Mouse (Mus musculus) left cerebral cortex, adult 9 months (tissue): ENCODE data around the gene Slit3.

ENCODE experiments used
- DNase-seq, 2 experiments: peaks; one replicate each; pipeline ENCODE4 v3.0.0; 2022; ENCODE audit warnings: low spot score in 2 of 2

Slit3 gene

DNA sequence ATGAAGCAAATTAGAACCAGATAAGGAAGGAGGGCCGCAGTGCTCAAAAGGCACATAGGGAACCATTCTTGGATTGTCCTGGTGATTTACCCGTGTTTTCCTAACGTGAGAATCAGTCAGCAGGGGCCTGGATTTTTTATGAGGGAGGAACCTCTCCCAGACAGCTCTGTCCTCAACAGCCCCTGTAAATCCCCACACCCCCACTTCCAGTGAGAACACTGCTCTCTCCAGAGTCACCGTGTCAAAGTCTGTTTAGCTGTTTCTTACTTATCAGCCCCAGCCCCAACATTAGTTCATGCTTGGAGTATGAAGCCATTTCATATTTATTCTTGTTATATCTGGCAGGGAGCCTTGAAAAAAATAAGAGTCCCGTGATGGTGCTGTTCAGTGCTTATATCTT is 272.8 kb downstream of the Slit3 start:
- no peak for DNase-seq

GRCm38 (mm10) chr11:35395376-35395775 is 274.4 kb downstream of the Slit3 start:
- no peak for DNase-seq

DNA sequence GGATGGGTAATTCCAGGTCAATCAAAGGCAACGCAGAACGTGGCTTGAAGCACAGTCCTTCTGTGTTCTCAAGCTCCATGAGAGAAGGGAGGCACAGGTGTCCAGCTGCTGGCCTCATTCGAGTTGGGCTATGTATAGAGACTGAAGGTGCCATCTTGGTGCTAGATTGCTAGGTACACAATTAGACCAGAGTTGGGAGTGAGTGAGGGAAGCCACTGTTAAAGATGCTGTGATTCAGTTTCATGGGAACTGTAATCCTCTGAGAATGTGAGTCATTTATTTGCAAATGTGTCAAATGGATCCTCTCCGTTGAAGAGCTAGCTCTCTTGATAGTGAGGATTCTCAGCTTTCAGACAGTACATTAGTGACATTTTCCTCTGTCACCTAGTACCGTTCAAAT is 277.3 kb downstream of the Slit3 start:
- DNase-seq = no peak

GRCm38 (mm10) chr11:35403516-35403915 is 282.5 kb downstream of the Slit3 start:
- DNase-seq = no peak

GRCm38 (mm10) chr11:35406045-35406444 is 285.0 kb downstream of the Slit3 start:
- DNase-seq = no peak

GRCm38 (mm10) chr11:35406522-35406921 is 285.5 kb downstream of the Slit3 start:
- DNase-seq = no peak

DNA sequence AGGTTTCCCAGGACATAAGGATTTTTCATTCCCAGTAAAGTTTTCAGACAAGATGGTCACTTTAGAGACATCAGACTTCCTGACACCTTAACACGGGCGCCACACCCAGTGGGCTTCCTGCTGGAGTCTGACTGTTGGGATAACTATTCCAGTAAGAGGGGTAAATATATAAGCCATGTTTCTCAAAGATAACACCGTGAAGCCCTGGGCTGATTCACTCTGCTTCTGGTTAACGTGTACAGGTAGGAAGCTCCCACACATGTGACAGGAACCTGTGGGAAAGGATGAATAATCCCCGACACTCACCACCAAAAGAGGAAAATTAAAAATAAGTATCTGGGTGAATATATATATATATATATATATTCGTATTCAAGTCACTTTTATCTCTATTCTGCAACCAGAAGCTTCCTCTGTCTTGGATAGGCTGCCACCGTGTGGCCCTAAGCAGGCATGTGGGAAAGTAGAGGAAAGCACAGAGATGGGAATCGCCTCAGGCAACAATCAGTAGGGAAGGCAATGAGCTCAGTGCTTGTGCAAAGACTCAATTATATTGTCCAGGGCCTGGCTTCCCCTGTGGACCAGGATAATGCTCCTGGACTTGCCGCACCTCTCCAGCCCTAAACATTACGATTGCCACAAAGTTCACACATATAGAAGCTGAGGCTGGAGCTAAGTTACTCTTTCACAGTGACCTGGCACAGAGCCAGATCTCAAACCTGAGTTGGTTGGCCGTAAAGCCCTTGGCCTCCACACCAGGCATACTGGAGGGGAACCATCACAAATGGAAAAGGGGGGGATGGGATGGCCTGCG is 286.5 kb downstream of the Slit3 start:
- peak; percentile 50 to 86 for DNase-seq

- no peak for DNase-seq
Observed at GRCm38 (mm10) chr11:35410431-35410830, 289.4 kb downstream of the Slit3 start.

- DNase-seq = peak in 1 of 2 experiments; percentile 30
Observed at GRCm38 (mm10) chr11:35415768-35416401, 294.9 kb downstream of the Slit3 start.

DNA sequence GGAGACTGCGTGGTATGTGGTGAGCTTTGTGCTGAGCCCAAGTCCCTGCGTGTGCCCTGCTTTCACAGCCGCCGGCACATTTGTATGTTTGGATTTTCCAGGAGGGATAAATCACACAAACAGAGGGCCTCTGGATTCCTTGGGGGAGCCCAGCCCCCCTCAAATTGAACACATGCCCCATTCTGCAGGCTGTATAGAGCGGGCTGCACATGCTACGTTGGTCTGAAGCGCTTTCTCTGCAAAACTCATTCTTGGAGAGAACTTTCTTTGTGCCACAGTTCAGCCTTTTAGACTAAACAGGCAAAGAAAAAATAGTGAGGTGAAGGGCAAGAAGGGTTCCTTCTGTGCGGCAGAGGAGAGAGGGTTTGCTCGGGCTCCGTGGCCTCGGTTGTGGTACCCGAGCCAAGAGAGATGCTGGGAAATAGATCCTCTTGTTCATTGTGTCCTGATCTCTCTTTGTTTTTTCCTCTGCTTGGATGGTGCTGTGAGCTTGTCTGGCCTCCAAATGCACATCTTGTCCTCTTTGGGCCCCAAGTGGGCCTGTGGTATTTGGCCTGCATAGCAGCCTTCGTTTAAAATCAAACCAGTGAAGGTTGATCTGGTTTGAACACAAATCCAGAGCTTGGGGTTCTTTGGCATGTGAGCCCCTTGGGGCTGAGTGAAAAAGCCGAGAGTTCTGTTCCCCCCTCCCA is 295.5 kb downstream of the Slit3 start:
- no peak for DNase-seq

DNA sequence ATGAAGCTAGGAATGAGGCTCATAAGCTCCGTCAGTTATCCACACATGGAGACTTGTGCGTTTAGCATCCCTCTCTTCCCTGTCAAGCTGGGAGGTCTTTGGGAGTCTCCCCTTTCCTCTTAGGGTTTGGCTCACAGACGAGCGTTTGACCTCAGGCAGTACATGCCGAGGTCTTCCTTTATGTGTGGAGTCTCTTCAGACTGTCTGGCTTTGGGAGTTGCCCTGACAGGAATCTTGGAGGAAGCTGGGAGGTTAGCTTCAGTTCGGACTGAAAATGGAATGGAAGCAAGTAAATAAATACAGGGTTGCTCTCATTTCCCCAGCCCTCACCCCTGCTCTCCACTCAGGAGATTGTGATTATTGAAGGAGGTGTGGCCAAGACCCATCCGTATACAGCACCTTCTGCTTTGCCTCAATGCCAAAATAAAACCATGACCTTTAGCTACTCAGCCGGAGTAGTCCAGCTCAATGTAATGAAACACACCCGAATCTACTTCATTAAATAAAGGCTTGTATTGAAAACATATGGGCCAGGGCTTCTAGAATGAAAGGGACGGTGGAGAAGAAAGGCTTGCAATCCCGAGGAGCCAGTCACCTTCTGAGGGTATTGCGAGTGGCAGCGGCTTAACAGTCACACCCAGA is 297.0 kb downstream of the Slit3 start:
- no peak for DNase-seq

- no peak for DNase-seq
Observed at GRCm38 (mm10) chr11:35419013-35419412, 298.0 kb downstream of the Slit3 start.

GRCm38 (mm10) chr11:35421728-35422127 is 300.7 kb downstream of the Slit3 start:
- no peak for DNase-seq

DNA sequence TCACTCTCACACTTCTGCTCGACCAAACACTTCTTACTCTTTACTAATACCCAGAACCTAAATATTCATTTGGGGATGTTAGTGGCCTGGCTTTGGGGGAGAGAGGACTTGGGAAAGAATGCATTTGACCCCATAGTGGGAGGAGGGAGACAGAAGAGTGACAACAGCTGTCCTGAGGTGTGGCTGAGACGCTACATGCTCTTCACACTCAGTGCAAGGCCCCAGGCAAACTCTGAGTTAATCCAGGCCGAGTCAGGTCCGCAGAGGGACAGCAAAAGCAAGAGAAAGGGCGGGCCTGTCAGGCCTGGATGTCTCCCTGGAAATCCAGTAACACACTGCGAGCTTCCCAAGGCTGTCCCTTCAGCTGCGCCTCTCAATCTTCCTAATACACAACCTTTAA is 307.0 kb downstream of the Slit3 start:
- no peak for DNase-seq

DNA sequence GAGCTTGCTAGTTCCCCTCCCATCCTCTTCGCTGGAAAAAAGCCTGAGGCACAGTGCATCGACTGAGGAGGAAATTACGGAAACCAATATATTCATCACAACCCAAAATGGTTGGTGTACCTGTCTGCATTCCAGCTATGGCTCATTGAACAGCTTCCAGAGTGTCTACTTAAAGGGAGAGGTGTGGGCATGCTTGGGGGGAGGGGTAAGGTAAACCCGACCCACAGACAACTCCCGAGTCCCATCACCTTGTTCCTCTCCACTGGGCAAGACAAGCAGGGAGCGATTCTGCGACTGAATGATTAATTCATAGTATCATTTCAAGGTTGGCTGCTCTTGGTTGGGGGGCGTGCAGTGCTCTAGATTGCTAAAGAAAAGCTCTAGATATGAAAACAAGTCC is 310.1 kb downstream of the Slit3 start:
- no peak for DNase-seq

- DNase-seq = no peak
Observed at GRCm38 (mm10) chr11:35437510-35437909, 316.5 kb downstream of the Slit3 start.

DNA sequence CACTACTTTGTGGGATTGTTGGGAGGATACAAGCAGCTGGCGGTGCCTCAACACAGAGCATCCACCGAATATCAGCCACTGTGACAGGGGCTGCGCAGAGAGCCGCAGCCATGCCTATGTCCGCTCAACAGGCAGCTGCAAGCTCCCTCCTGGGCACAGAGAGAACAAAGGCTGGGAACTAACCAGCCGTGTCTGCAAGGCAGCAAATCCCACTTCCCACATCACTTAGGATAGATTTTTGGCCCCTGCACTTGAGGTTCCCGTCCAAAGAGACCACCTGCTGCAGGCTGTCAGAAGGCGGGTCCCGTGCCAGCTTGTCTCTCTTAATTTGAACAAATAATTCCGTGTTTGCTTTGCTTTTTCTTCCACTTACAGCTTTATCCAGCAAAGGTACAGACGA is 319.2 kb downstream of the Slit3 start:
- DNase-seq = no peak

DNA sequence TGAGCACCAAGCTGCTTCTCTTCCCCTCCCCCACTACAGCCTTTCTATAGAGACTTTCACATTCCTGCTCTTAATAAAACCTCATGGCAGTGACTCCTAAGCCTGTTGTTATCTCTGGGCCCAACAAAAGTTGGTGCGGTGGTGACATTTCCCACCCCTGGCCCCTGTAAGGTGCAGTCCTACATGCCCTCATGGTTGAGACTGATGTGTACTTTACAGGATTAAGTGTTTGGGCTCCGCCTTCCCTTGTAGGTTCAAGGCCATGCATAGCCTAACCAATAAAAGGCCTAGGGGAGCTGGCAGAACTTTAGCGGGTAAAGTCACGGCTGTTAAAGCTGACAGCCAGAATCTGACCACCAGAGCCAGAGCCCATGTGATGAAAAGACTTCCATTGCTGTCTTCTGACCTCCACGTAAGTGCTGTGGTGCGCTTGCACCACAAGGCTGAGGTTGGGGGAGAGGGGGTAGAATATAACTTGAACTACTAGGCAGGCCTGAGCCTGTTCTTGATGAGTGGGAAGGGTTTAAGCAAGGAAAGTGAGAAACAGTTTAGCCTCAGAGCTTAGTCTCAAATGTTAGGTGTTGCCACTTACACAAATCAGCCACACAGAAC is 323.6 kb downstream of the Slit3 start:
- DNase-seq = no peak

DNA sequence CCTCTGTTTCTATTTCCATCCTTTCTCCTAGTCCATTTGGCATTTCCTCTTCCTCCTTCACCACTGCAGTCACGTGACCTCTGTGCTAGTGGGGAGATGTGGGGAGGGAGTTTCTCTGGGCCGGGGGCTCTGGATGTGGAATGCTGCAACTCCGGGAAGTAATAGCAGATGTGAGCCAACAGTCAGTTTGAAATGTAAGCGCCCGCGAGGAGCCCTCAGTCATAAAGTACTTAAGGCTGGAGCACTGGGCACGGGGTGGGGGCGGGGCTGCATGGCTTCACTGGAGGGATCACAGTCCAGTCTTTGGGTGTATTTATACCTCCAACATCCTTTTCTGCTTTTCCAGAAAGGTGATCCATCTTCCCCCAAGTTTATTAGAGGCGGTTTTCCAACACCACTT is 326.9 kb downstream of the Slit3 start:
- DNase-seq = no peak

- DNase-seq = no peak
Observed at GRCm38 (mm10) chr11:35449199-35449598, 328.2 kb downstream of the Slit3 start.

- DNase-seq = peak in 1 of 2 experiments; percentile 75
Observed at GRCm38 (mm10) chr11:35451636-35452035, 330.6 kb downstream of the Slit3 start.

DNA sequence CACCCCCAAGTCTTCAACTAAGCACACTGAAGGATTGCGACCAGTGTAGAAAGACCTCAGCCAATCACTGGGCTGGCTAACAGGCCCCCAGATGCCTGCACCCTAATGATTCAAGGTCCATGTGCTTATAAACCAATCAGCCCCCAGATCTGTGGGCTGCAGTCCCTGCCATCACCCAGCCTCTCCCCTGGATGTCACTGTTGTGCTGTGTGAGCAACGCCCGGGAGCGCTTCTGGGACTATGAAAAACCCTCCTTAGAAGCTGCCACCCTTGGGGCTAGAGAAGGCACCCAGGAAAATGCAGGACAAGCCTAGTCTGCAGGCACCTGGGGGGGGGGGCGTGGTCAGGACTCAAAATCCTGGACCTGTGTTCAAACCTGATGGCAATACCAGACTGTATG is 331.4 kb downstream of the Slit3 start:
- peak in 1 of 2 experiments; percentile 18 for DNase-seq
